Mouse (Mus musculus) midbrain, embryonic 13.5 days (tissue): ENCODE measurements around the gene Mcm7. TPM values are rescaled to one million over a fixed set of nuclear protein-coding genes. Genes with fewer than 3 reads are reported as not detected.
A peak's percentile ranks its signal among the peaks of the same experiment; 100 is the strongest.
"Not testable (repeated sequence)": the region's sequence is repeated elsewhere in the genome, so short reads cannot be mapped to it uniquely, and the experiment has no call there.

Experiments used
- ATAC-seq: fragments of 200-750 bp; cut with Nextera tagmentation; 2 replicates; pipeline ENCODE4 v1.8.0; 2017; ENCODE audit warnings: mild to moderate bottlenecking, moderate TSS enrichment, moderate library complexity
- H3K27ac ChIP-seq: fragments of 300-500 bp; sonication (generic); 2 replicates; pipeline ENCODE4 v1.5.1; 2015; ENCODE audit warnings: inconsistent platforms, mild to moderate bottlenecking, moderate library complexity
- H3K27me3 ChIP-seq: fragments of 300-500 bp; sonication (generic); 2 replicates; pipeline ENCODE4 v1.6.1; 2015; ENCODE audit warnings: mild to moderate bottlenecking, inconsistent platforms
- H3K36me3 ChIP-seq: fragments of 300-500 bp; sonication (generic); 2 replicates; pipeline ENCODE4 v1.6.1; 2015; ENCODE audit warnings: mild to moderate bottlenecking, inconsistent platforms
- H3K4me1 ChIP-seq: fragments of 300-500 bp; sonication (generic); replicated peaks from 2 replicates; pipeline ENCODE4 v1.6.1; 2015; ENCODE audit warnings: inconsistent platforms
- H3K4me2 ChIP-seq: fragments of 300-500 bp; sonication (generic); replicated peaks from 2 replicates; pipeline ENCODE4 v1.6.1; 2015; ENCODE audit warnings: moderate library complexity, mild to moderate bottlenecking, inconsistent platforms
- H3K4me3 ChIP-seq: fragments of 300-500 bp; sonication (generic); replicated peaks from 2 replicates; pipeline ENCODE4 v1.5.1; 2015; ENCODE audit warnings: mild to moderate bottlenecking, inconsistent platforms
- H3K9ac ChIP-seq: fragments of 300-500 bp; sonication (generic); replicated peaks from 2 replicates; pipeline ENCODE4 v1.6.1; 2015; ENCODE audit warnings: mild to moderate bottlenecking, inconsistent platforms
- H3K9me3 ChIP-seq: fragments of 300-500 bp; sonication (generic); 2 replicates; pipeline ENCODE4 v1.6.1; 2016; ENCODE audit warnings: mild to moderate bottlenecking, inconsistent platforms
- WGBS: fragments of 180-500 bp; shearing (Covaris S2); methylation state at CpG from one replicate; pipeline ENCODE4 v1.1.7; 2015; 5-methylcytosine and 5-hydroxymethylcytosine counted together
- polyA plus RNA-seq: library from polyadenylated mRNA; unstranded; fragments of >200 nt; fragmentation: Nextera tagmentation; extraction: Ambion mirVana; gene quantifications from 2 replicates; pipeline ENCODE4 v1.2.1, GENCODE M21; 2015

Gene Mcm7
- polyA plus RNA-seq = 159 and 162 TPM in 2 replicates

DNA sequence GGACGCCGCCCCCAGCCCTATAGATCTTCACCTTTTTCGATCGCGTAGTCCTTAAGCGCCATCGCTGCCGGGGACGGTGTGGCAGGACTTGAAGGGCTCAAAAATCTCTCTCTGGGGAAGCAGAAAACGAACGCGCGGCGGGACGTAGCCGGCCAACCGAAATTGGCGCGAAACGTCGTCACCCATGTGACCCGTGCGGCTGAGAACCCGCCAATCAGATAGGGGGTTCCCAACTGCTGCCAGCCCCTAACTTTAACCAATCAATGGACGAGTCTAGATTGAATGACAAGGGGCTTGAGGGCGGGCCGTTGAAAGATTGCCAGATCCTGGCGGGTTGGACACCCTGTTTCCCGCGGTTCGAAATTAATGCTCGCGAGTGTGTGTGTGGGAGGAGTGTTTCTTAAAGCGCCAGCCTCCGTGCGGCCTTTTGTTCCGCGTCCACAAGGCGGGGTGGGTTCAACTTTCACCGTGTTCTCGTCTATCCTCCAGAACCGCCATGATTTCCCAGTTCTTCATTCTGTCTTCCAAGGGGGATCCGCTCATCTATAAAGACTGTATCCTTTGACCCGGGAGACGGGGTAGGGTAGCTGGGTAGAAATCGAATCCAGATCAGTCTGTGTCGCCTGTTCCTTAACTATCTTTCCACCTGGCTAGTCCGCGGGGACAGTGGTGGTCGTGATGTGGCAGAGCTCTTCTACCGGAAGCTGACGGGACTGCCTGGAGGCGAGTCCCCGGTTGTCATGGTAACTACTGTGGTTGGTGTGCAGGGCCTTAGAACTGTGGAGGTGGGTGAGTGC, at the start of gene Mcm7, which contains the start of gene Ap4m1:
Gene Mcm7 (minus strand): TSS at position 728 of the 797 bp plus-strand sequence.
Gene Ap4m1 (plus strand): TSS at position 308 of the 797 bp plus-strand sequence.
- peaks cover 59% of the 10 kb centered on the region for H3K36me3 ChIP-seq
- ATAC-seq = peak; percentile 90

DNA sequence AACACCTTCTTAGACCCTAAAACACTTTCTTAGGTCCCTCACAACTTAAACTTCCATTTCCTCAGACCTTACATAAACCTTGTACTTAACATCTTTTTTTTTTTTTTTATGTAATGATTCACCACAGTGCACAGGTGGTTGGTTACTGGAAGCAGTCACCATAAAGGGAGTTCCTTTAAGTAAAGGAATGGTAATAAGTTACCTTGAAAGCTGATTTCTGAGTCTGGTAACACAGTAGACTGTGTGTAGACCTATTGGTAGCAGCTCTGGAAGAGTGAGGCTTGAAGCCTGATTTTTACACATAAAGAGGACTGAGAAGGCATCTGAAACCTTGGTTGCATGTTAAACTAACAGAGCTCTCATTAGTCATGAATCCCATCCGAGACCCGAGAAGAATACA, 47.6 kb upstream of the Mcm7 start:
- no peak overlapping the region for H3K4me2 ChIP-seq
- no peak overlapping the region for H3K27ac ChIP-seq
- no peak for ATAC-seq
- 80% methylated on average over 2 of the region's 2 CpGs for WGBS
- H3K27me3 ChIP-seq = no peaks in the 10 kb centered on the region
- no peak overlapping the region for H3K4me3 ChIP-seq
- no peak overlapping the region for H3K9ac ChIP-seq
- no peaks in the 10 kb centered on the region for H3K4me1 ChIP-seq
- no peaks in the 10 kb centered on the region for H3K36me3 ChIP-seq
- peaks cover 25% of the 10 kb centered on the region for H3K9me3 ChIP-seq

More for the DNA sequence above, at the start of gene Mcm7, which contains the start of gene Ap4m1:
- no peaks in the 10 kb centered on the region for H3K27me3 ChIP-seq
- under 1% methylated on average over 54 of the region's 54 CpGs for WGBS
- peaks cover 44% of the 10 kb centered on the region for H3K4me1 ChIP-seq
- H3K9ac ChIP-seq = peak within 1 kb of the TSS; percentile 75
- peak within 1 kb of the TSS; percentile 87 for H3K27ac ChIP-seq
- peak within 1 kb of the TSS; percentile 81 for H3K4me3 ChIP-seq
- no peaks in the 10 kb centered on the region for H3K9me3 ChIP-seq
- peak within 1 kb of the TSS; percentile 95 for H3K4me2 ChIP-seq

DNA sequence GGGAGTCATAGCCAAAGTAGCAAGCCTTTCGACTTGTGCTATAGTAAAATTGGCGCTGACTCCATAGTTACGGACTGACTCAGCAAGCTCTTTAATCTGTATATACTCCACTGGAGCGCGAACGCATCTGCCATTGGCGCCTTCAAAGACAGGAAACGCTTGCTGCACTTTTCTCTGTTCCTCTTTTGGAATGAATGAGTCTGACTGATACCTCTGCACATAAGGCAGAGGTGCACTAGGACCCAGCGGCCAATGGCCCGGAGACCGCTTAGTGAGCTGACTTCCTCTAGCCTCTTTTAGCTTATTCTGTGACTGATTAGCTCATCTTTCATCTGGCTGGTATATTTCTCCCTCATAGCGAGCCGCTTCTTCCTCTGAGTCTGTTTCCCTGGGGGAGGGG, 44.4 kb upstream of the Mcm7 start:
- not testable (repeated sequence) for H3K4me2 ChIP-seq, H3K4me1 ChIP-seq, H3K4me3 ChIP-seq, ATAC-seq, H3K9ac ChIP-seq, H3K27ac ChIP-seq, H3K27me3 ChIP-seq, H3K36me3 ChIP-seq
- WGBS = 94% methylated on average over 13 of the region's 13 CpGs
- peaks cover 29% of the 10 kb centered on the region for H3K9me3 ChIP-seq

DNA sequence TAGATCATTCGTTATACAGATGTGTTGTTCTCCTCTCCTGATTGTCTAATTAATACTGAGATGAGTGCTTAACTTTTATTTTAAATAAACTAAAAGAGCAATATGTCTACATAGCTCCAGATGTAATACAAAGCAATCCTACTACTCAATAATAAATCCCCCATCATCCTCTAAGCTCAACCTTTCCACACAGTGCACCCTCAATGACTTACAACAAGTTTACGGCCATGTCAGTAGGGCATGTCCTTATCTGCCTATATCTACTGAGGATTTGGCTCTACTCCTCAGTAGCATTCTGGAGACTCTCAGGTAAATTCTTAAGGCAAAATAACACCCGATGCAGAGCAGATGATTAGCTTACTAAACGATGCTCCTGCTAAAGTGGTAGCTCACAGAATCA, 35.7 kb upstream of the Mcm7 start:
- 86% methylated on average over 4 of the region's 4 CpGs for WGBS
- Histone ChIP-seq H3K9ac (no peak overlapping the region), H3K4me1 (no peaks in the 10 kb centered on the region), H3K9me3 (peaks cover 9% of the 10 kb centered on the region; the same call in 1 of the 2 replicates), H3K27ac (no peak overlapping the region), H3K4me3 (no peak overlapping the region), H3K36me3 (no peaks in the 10 kb centered on the region), H3K4me2 (no peak overlapping the region), H3K27me3 (no peaks in the 10 kb centered on the region)
- no peak for ATAC-seq

DNA sequence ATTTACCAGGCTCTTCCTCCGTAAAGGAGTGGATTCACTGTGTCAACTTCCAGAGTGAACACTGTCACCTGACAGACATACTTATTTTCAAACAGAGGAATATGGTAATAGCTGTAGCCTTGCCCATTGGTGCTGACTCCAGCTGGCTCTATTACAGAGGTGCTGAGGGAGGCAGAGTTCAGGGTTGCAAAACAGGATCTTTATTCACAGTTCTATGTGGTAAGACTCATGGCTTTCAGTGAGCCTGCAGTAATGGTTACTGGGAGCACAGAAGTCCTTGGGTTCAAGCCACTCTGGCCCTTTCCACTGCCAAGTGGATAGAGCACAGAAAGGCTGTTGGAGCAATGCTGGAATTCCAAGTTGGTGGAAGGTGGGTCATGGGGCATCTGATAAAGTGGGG, 35.0 kb upstream of the Mcm7 start:
- Histone ChIP-seq H3K27ac (no peak overlapping the region), H3K4me3 (no peak overlapping the region), H3K4me2 (no peak overlapping the region), H3K36me3 (no peaks in the 10 kb centered on the region), H3K9ac (no peak overlapping the region), H3K9me3 (peaks cover 9% of the 10 kb centered on the region; the same call in 1 of the 2 replicates), H3K27me3 (no peaks in the 10 kb centered on the region), H3K4me1 (no peaks in the 10 kb centered on the region)
- WGBS = 80% methylated on average over 1 of the region's 1 CpGs
- ATAC-seq = no peak

- no peaks in the 10 kb centered on the region for H3K4me1 ChIP-seq
- H3K36me3 ChIP-seq = no peaks in the 10 kb centered on the region
- no peak overlapping the region for H3K27ac ChIP-seq
- WGBS = 80% methylated on average over 3 of the region's 3 CpGs
- H3K9me3 ChIP-seq = peaks cover 4% of the 10 kb centered on the region; the same call in 1 of the 2 replicates
- no peak overlapping the region for H3K9ac ChIP-seq
- no peak overlapping the region for H3K4me2 ChIP-seq
- H3K27me3 ChIP-seq = no peaks in the 10 kb centered on the region
- H3K4me3 ChIP-seq = no peak overlapping the region
- ATAC-seq = no peak
Measured at GRCm38 (mm10) chr5:138202086-138202485, 29.9 kb upstream of the Mcm7 start.

DNA sequence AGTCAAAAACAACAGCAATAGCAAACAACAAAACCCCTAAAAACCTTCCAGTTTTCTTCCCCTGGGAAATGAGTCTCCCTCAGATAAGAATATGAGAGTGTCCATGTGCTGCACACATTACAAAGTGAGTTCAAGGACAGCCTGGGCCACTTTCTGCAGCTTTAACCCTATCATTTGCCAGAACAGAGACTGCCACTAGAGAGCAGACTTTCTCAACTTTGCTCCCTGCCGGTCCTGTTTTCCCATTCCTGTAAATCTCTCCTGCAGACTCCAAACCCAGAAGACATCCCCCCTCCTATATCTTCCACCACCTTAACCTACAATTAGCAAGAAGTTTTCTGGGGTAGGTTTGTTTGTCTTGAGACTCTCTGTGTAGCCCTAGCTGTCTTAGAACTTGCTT, 27.4 kb upstream of the Mcm7 start:
- 10% methylated on average over 1 of the region's 1 CpGs for WGBS
- peaks cover 14% of the 10 kb centered on the region for H3K4me1 ChIP-seq
- H3K9me3 ChIP-seq = no peaks in the 10 kb centered on the region
- no peaks in the 10 kb centered on the region for H3K36me3 ChIP-seq
- H3K9ac ChIP-seq = no peak overlapping the region
- no peak overlapping the region for H3K27ac ChIP-seq
- no peak overlapping the region for H3K4me3 ChIP-seq
- H3K27me3 ChIP-seq = no peaks in the 10 kb centered on the region
- no peak overlapping the region for H3K4me2 ChIP-seq
- no peak for ATAC-seq

DNA sequence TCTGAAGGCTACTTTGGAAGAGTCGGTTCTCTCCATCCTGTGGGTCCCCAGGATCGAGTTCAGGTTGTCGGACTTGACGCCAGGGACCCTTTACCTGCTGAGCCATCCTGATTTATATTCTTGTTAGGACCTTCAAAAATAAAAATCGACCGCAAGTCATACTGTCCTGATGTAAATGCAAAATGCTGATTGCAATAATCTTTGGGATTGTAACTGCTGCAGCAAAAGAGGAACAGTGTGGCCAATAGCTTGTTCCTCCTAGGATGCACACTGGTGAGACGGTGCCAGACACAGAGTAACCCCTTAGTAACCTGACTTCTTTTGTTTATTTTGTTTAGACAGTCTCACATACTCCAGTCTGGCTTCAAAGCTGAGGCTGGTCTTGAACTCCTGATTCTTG, 23.2 kb upstream of the Mcm7 start:
- peak overlapping the region; percentile 70 for H3K4me3 ChIP-seq
- H3K27me3 ChIP-seq = no peaks in the 10 kb centered on the region
- peak overlapping the region; percentile 89; the same call in 1 of the 2 replicates for H3K27ac ChIP-seq
- H3K36me3 ChIP-seq = peaks cover 28% of the 10 kb centered on the region
- 84% methylated on average over 7 of the region's 7 CpGs for WGBS
- peaks cover 19% of the 10 kb centered on the region for H3K4me1 ChIP-seq
- no peak for ATAC-seq
- peak overlapping the region; percentile 85 for H3K4me2 ChIP-seq
- 0 out of 2 replicates have a peak overlapping the region, but pooled peaks have one; percentile 78 for H3K9ac ChIP-seq
- H3K9me3 ChIP-seq = no peaks in the 10 kb centered on the region

GRCm38 (mm10) chr5:138194755-138195345, 22.6 kb upstream of the Mcm7 start:
- Histone ChIP-seq H3K4me1 (peaks cover 19% of the 10 kb centered on the region), H3K9me3 (no peaks in the 10 kb centered on the region), H3K4me2 (peak overlapping the region; percentile 85), H3K9ac (peak overlapping the region; percentile 78), H3K27me3 (no peaks in the 10 kb centered on the region), H3K36me3 (peaks cover 34% of the 10 kb centered on the region), H3K4me3 (peak overlapping the region; percentile 70), H3K27ac (peak overlapping the region; percentile 89)
- ATAC-seq = peak; percentile 74
- 1% methylated on average over 29 of the region's 29 CpGs for WGBS

DNA sequence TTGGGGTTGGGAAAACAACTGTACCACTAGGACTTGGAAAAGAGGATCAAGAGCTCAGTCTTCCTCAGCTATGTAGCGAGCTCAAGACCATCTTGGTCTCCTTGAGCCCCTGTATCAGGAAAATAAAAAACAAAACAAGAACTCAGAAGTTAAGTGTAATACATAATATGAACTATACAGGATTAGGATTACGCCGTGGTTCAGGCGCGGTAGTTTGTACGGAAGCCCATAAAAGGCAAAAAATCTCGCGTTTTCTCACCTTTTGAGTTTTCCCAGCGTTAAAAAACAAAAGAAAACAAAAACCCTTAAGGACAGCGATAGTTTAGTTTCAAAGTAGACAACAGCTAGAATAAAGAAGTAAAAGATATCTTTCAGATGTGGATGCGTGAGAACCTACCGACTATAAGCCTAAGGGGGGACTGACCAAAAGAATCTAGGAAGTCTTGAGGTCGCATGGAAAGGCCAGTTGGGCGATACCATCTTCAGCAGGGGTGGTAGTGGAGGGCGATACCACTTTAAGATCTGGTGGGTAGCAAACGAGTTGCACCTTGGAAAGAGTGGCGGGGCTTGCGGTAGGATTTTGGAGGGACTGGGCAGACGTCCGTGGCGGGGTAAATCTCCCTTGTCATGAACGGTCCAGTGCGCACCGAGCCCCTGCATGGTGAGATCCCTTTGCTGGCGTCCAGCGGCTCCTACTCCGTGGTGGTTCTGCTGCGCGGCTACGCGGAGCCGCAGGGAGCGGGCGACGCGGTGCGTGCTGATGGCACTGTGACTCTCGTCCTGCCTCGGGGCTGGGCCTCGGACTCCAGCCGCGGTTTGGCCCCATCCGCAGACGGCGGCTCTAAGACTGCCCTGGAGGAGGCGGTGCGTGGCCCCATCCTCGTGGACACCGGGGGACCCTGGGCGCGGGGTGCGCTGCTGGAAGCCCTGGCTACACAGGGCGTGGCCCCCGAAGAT, 21.8 kb upstream of the Mcm7 start, which contains the start of gene Mblac1:
Gene Mblac1 (plus strand): TSS at position 544 of the 957 bp plus-strand sequence.
- ATAC-seq = peak; percentile 92
- peak within 1 kb of the TSS; percentile 89 for H3K27ac ChIP-seq
- H3K27me3 ChIP-seq = no peaks in the 10 kb centered on the region
- peak within 1 kb of the TSS; percentile 85 for H3K4me2 ChIP-seq
- 9% methylated on average over 54 of the region's 54 CpGs for WGBS
- peak within 1 kb of the TSS; percentile 78 for H3K9ac ChIP-seq
- H3K36me3 ChIP-seq = peaks cover 38% of the 10 kb centered on the region
- H3K4me3 ChIP-seq = peak within 1 kb of the TSS; percentile 70
- H3K4me1 ChIP-seq = peaks cover 21% of the 10 kb centered on the region
- no peaks in the 10 kb centered on the region for H3K9me3 ChIP-seq

- H3K4me1 ChIP-seq = peaks cover 22% of the 10 kb centered on the region
- ATAC-seq = peak; percentile 91
- H3K4me2 ChIP-seq = peak overlapping the region; percentile 72
- peak overlapping the region; percentile 88 for H3K9ac ChIP-seq
- peak overlapping the region; percentile 84 for H3K4me3 ChIP-seq
- under 1% methylated on average over 10 of the region's 10 CpGs for WGBS
- no peaks in the 10 kb centered on the region for H3K9me3 ChIP-seq
- H3K27me3 ChIP-seq = no peaks in the 10 kb centered on the region
- peak overlapping the region; percentile 83 for H3K27ac ChIP-seq
- peaks cover 49% of the 10 kb centered on the region for H3K36me3 ChIP-seq
Measured at GRCm38 (mm10) chr5:138187661-138188306, 15.6 kb upstream of the Mcm7 start.
